ENCODE assay signal across 8 mouse cellular contexts in genomic region chr17:83854284-83854918, GRCm38 (mm10). TPM values are rescaled to one million over a fixed set of nuclear protein-coding genes. Genes with fewer than 3 reads are reported as not detected.
DNase-seq lines count a peak whose midpoint lies in the region; ATAC-seq and TF ChIP-seq lines count a peak whose summit lies in the region.

No protein-coding gene starts in this region.

- H3K9me3 ChIP-seq in kidney, embryonic 16.5 days (ENCODE audit: low read length), result no peaks in the 10 kb centered on the region
- no peaks in the 10 kb centered on the region for H3K9me3 ChIP-seq in embryonic facial prominence, embryonic 14.5 days (ENCODE audit: control insufficient read depth, low read length)
- no peaks in the 10 kb centered on the region for H3K9me3 ChIP-seq in liver, embryonic 15.5 days (replicated peaks)
- H3K9me3 ChIP-seq in stomach, embryonic 14.5 days (ENCODE audit: control insufficient read depth, low read depth, low read length), result no peaks in the 10 kb centered on the region
- H3K9me3 ChIP-seq in midbrain, embryonic 14.5 days (ENCODE audit: control insufficient read depth, low read length), result no peaks in the 10 kb centered on the region

- ATAC-seq in kidney, embryonic 16.5 days (ENCODE audit: low FRiP score, low TSS enrichment), result peak; percentile 55
- peak; percentile 7 for ATAC-seq in Patski
- peak; percentile 27; the same call in 1 of the 2 replicates for ATAC-seq in embryonic facial prominence, embryonic 14.5 days (ENCODE audit: low read depth)
- ATAC-seq in liver, embryonic 15.5 days (ENCODE audit: insufficient read depth), result peak; percentile 76
- peak; percentile 50; the same call in 1 of the 2 replicates for ATAC-seq in stomach, embryonic 14.5 days (ENCODE audit: insufficient number of reproducible peaks, insufficient read depth, low FRiP score, low read depth)
- ATAC-seq in midbrain, embryonic 14.5 days (ENCODE audit: low FRiP score, low TSS enrichment), result no peak

- in situ Hi-C loops in Patski (cut with MboI; ENCODE audit: low pct_unique_long_range_greater_than_20kb), result loop anchor here (5.0 kb wide), 2 partner anchors 222 to 582 kb away; partner anchors contain the start of gene Kcng3

- no peak overlapping the region for H3K27ac ChIP-seq in kidney, embryonic 16.5 days (ENCODE audit: low read length)
- no peak overlapping the region for H3K27ac ChIP-seq in embryonic facial prominence, embryonic 14.5 days (replicated peaks; ENCODE audit: low read depth, low read length)
- H3K27ac ChIP-seq in liver, embryonic 15.5 days (replicated peaks), result no peak overlapping the region
- H3K27ac ChIP-seq in stomach, embryonic 14.5 days (ENCODE audit: low read length), result no peak overlapping the region
- no peak overlapping the region for H3K27ac ChIP-seq in cerebellum, adult 2 months (ENCODE audit: insufficient read depth, low read length)
- H3K27ac ChIP-seq in midbrain, embryonic 14.5 days (replicated peaks; ENCODE audit: low read depth, low read length), result no peak overlapping the region

- TF ChIP-seq POLR2A in cerebellum, adult 2 months (IDR thresholded peaks at IDR 0.05; ENCODE audit: borderline replicate concordance, insufficient read depth, low read length), result no peak

- DNase-seq in kidney, adult 9 months, result no peak
- DNase-seq in Patski (ENCODE audit: low read depth, low spot score), result no peak
- no peak for DNase-seq in embryonic facial prominence, embryonic 14.5 days (ENCODE audit: low spot score)
- DNase-seq in cerebellum, adult 2 months, result no peak
- DNase-seq in midbrain, embryonic 14.5 days, result no peak

- no peak overlapping the region for H3K9ac ChIP-seq in kidney, embryonic 16.5 days (replicated peaks; ENCODE audit: low read length)
- no peak overlapping the region for H3K9ac ChIP-seq in embryonic facial prominence, embryonic 14.5 days (ENCODE audit: low read depth, low read length)
- H3K9ac ChIP-seq in liver, embryonic 15.5 days, result no peak overlapping the region
- H3K9ac ChIP-seq in stomach, embryonic 14.5 days (replicated peaks; ENCODE audit: low read depth, low read length), result no peak overlapping the region
- no peak overlapping the region for H3K9ac ChIP-seq in midbrain, embryonic 14.5 days (replicated peaks; ENCODE audit: low read length)

- WGBS in kidney, embryonic 16.5 days, result 56% methylated on average over 12 of the region's 12 CpGs
- 42% methylated on average over 12 of the region's 12 CpGs for WGBS in embryonic facial prominence, embryonic 14.5 days
- 29% methylated on average over 12 of the region's 12 CpGs for WGBS in liver, embryonic 15.5 days (ENCODE audit: insufficient replicate concordance)
- 41% methylated on average over 12 of the region's 12 CpGs for WGBS in stomach, embryonic 14.5 days
- WGBS in cerebellum, adult 2 months, result 54% methylated on average over 12 of the region's 12 CpGs
- WGBS in midbrain, embryonic 14.5 days, result 50% methylated on average over 12 of the region's 12 CpGs

- TF ChIP-seq CTCF in Patski (IDR thresholded peaks at IDR 0.05), result no peak
- no peak for TF ChIP-seq CTCF in cerebellum, adult 2 months (IDR thresholded peaks at IDR 0.05; ENCODE audit: borderline replicate concordance, insufficient read depth, low read depth, low read length)

- H3K4me3 ChIP-seq in kidney, embryonic 16.5 days (ENCODE audit: low read length), result no peak overlapping the region
- H3K4me3 ChIP-seq in embryonic facial prominence, embryonic 14.5 days (ENCODE audit: low read depth, low read length), result no peak overlapping the region
- peak overlapping the region; percentile 49 for H3K4me3 ChIP-seq in liver, embryonic 15.5 days (replicated peaks)
- H3K4me3 ChIP-seq in stomach, embryonic 14.5 days (ENCODE audit: low read depth, low read length), result no peak overlapping the region
- H3K4me3 ChIP-seq in cerebellum, adult 2 months (replicated peaks; ENCODE audit: insufficient read depth, low read depth, low read length), result no peak overlapping the region
- H3K4me3 ChIP-seq in midbrain, embryonic 14.5 days (replicated peaks; ENCODE audit: low read depth, low read length), result no peak overlapping the region

- no peaks in the 10 kb centered on the region for H3K4me1 ChIP-seq in kidney, embryonic 16.5 days (ENCODE audit: insufficient read depth, low read length)
- no peaks in the 10 kb centered on the region for H3K4me1 ChIP-seq in embryonic facial prominence, embryonic 14.5 days (ENCODE audit: control insufficient read depth, insufficient read depth, low read length)
- peaks cover 55% of the 10 kb centered on the region for H3K4me1 ChIP-seq in liver, embryonic 15.5 days (replicated peaks)
- H3K4me1 ChIP-seq in stomach, embryonic 14.5 days (ENCODE audit: control insufficient read depth, insufficient read depth, low read length), result peaks cover 4% of the 10 kb centered on the region; the same call in 1 of the 2 replicates
- H3K4me1 ChIP-seq in cerebellum, adult 2 months (ENCODE audit: control insufficient read depth, insufficient read depth, low read length), result no peaks in the 10 kb centered on the region
- peaks cover 3% of the 10 kb centered on the region; the same call in 1 of the 2 replicates for H3K4me1 ChIP-seq in midbrain, embryonic 14.5 days (ENCODE audit: control insufficient read depth, insufficient read depth, low read length)

- POLR2A ChIA-PET in Patski (lab: Charles Lee), result interaction anchor here (0.5 kb wide), 1 partner anchor 530 kb away, joined by 4 read pairs; no protein-coding TSS in a partner anchor

- H3K36me3 ChIP-seq in kidney, embryonic 16.5 days (ENCODE audit: insufficient read depth, low read length), result no peaks in the 10 kb centered on the region
- H3K36me3 ChIP-seq in embryonic facial prominence, embryonic 14.5 days (ENCODE audit: control insufficient read depth, insufficient read depth, low read length), result no peaks in the 10 kb centered on the region
- no peaks in the 10 kb centered on the region for H3K36me3 ChIP-seq in liver, embryonic 15.5 days (replicated peaks)
- no peaks in the 10 kb centered on the region for H3K36me3 ChIP-seq in stomach, embryonic 14.5 days (ENCODE audit: control insufficient read depth, insufficient read depth, low read length)
- no peaks in the 10 kb centered on the region for H3K36me3 ChIP-seq in midbrain, embryonic 14.5 days (ENCODE audit: control insufficient read depth, insufficient read depth, low read length)

- no peaks in the 10 kb centered on the region for H3K27me3 ChIP-seq in kidney, embryonic 16.5 days (ENCODE audit: insufficient read depth, low read length)
- no peaks in the 10 kb centered on the region for H3K27me3 ChIP-seq in Patski
- H3K27me3 ChIP-seq in embryonic facial prominence, embryonic 14.5 days (replicated peaks; ENCODE audit: control insufficient read depth, insufficient read depth, low read length), result no peaks in the 10 kb centered on the region
- H3K27me3 ChIP-seq in liver, embryonic 15.5 days, result no peaks in the 10 kb centered on the region
- H3K27me3 ChIP-seq in stomach, embryonic 14.5 days (ENCODE audit: control insufficient read depth, insufficient read depth, low read length), result no peaks in the 10 kb centered on the region
- H3K27me3 ChIP-seq in cerebellum, adult 2 months (ENCODE audit: control insufficient read depth, insufficient read depth, low read length), result no peaks in the 10 kb centered on the region
- no peaks in the 10 kb centered on the region for H3K27me3 ChIP-seq in midbrain, embryonic 14.5 days (ENCODE audit: control insufficient read depth, insufficient read depth, low read length)

- CTCF ChIA-PET in Patski (lab: Charles Lee), result interaction anchor here (1.0 kb wide), 1 partner anchor 11 kb away, joined by 3 read pairs; no protein-coding TSS in a partner anchor

- no peak overlapping the region for H3K4me2 ChIP-seq in kidney, embryonic 16.5 days (replicated peaks; ENCODE audit: low read depth, low read length)
- H3K4me2 ChIP-seq in embryonic facial prominence, embryonic 14.5 days (ENCODE audit: low read depth, low read length), result no peak overlapping the region
- H3K4me2 ChIP-seq in liver, embryonic 15.5 days, result peak overlapping the region; percentile 63
- no peak overlapping the region; the same call in 1 of the 2 replicates for H3K4me2 ChIP-seq in stomach, embryonic 14.5 days (replicated peaks; ENCODE audit: low read depth, low read length)
- H3K4me2 ChIP-seq in midbrain, embryonic 14.5 days (ENCODE audit: low read length), result no peak overlapping the region

RNA-seq across cellular contexts. Expression of gene Haao, which starts 6.6 kb away (rescaled TPM):
- 2.9 and 3.4 TPM in 2 replicates for polyA plus RNA-seq in kidney, embryonic 16.5 days (2015; fragmentation: Nextera tagmentation; extraction: Ambion mirVana)
- not detected for polyA plus RNA-seq in Patski (2021)
- 0.37 and 0.92 TPM in 2 replicates for polyA plus RNA-seq in embryonic facial prominence, embryonic 14.5 days (2014; fragmentation: Nextera tagmentation; extraction: Ambion mirVana)
- polyA plus RNA-seq in liver, embryonic 15.5 days (2015; fragmentation: Nextera tagmentation; extraction: Ambion mirVana), result 57.4 and 80.7 TPM in 2 replicates
- 0.27 and 1.1 TPM in 2 replicates for polyA plus RNA-seq in stomach, embryonic 14.5 days (2014; fragmentation: Nextera tagmentation; extraction: Ambion mirVana)
- 0.51 and 0.75 TPM in 2 replicates for polyA plus RNA-seq in cerebellum, adult 2 months (2012; rRNA removed)
- polyA plus RNA-seq in midbrain, embryonic 14.5 days (2014; fragmentation: Nextera tagmentation; extraction: Ambion mirVana), result 0.20 TPM in 1 of 2 replicates, not detected in the other

Comparison
In these comparisons a context has a peak if more than half of its experiments do, and no peak if none do; other contexts are left out.
1. RNA of gene Haao, which starts 6.6 kb away (polyA plus RNA-seq): 57.4 to 80.7 TPM in liver, embryonic 15.5 days; 2.9 to 3.4 TPM in kidney, embryonic 16.5 days, 0.27 to 1.1 TPM in stomach, embryonic 14.5 days, 0.37 to 0.92 TPM in embryonic facial prominence, embryonic 14.5 days, 0.51 to 0.75 TPM in cerebellum, adult 2 months, 0.20 TPM in midbrain, embryonic 14.5 days and not detected in Patski (single experiment); every median in the first group is over 10 times any median in the second.